Mouse (Mus musculus): ENCODE measurements around the gene Adarb1.

- no peak for TF ChIP-seq CTCF (IDR thresholded peaks at IDR 0.05)
- no peak for TF ChIP-seq EP300 (IDR thresholded peaks at IDR 0.05)
Measured at GRCm38 (mm10) chr10:77314711-77315266, 103.3 kb downstream of the Adarb1 start.

Measured in lung, postnatal 0 days (tissue).